Mouse (Mus musculus): ENCODE measurements at regions not wholly inside any gene's neighbourhood (a gene's known extent, or its start where the extent isn't known, plus 50 kb on each side); places are given as distances from the start of the nearest gene placed in this dataset.

- no peak for DNase-seq (ENCODE audit: low spot score in 2 of 2)
Measured at GRCm38 (mm10) chr13:113736468-113736867, 57.8 kb upstream of the Arl15 start.

GRCm38 (mm10) chr13:113735611-113736285, 58.6 kb upstream of the Arl15 start:
- DNase-seq (ENCODE audit: low spot score in 2 of 2): no peak

GRCm38 (mm10) chr13:113734134-113734794, 60.0 kb upstream of the Arl15 start:
- DNase-seq (ENCODE audit: low spot score in 2 of 2): peak; percentile 35 to 62

- no peak for DNase-seq (ENCODE audit: low spot score in 2 of 2)
Measured at GRCm38 (mm10) chr13:113733734-113734133, 60.6 kb upstream of the Arl15 start.

- no peak for DNase-seq (ENCODE audit: low spot score in 2 of 2)
Measured at GRCm38 (mm10) chr13:113730776-113731400, 63.4 kb upstream of the Arl15 start.

- DNase-seq (ENCODE audit: low spot score in 2 of 2): no peak
Measured at GRCm38 (mm10) chr13:113730062-113730775, 64.1 kb upstream of the Arl15 start.

- no peak for DNase-seq (ENCODE audit: low spot score in 2 of 2)
Measured at GRCm38 (mm10) chr13:113729574-113729973, 64.7 kb upstream of the Arl15 start.

- DNase-seq (ENCODE audit: low spot score in 2 of 2): no peak
Measured at GRCm38 (mm10) chr13:113728111-113728510, 64.6 kb upstream of the Hspb3 start.

GRCm38 (mm10) chr13:113724881-113725837, 61.7 kb upstream of the Hspb3 start:
- no peak for DNase-seq (ENCODE audit: low spot score in 2 of 2)

GRCm38 (mm10) chr13:113715231-113715630, 51.8 kb upstream of the Hspb3 start:
- DNase-seq (ENCODE audit: low spot score in 2 of 2): no peak

- no peak for DNase-seq (ENCODE audit: low spot score in 2 of 2)
Measured at GRCm38 (mm10) chr13:113713844-113714243, 50.4 kb upstream of the Hspb3 start.
